Mouse (Mus musculus): ENCODE measurements around the gene Rbm26.

DNA sequence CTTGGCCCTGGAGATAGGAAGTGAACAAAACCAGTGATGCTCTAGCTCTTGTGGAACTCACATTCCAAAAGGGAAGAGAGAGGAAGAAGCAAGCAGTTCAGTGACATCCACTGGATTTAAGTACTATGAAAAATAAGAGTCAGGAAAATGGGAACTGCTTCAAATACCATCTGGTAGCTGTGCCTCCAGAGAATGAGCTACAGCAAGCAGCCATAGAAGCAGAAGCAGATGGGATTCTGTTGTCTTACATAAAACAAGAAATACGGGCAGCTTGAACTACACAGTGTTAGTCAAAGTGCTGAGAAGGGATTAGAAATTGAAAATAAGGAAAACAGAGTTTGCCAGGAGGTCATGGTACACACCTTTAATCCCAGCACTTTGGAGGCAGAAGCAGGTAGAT is 112.9 kb downstream of the Rbm26 start:
- TF ChIP-seq CTCF (IDR thresholded peaks at IDR 0.05; ENCODE audit: low read depth) (no peak), EP300 (IDR thresholded peaks at IDR 0.05; ENCODE audit: low read depth) (no peak)

Data from heart, postnatal 0 days (tissue).